Comparison of ENCODE assay signal across 8 mouse cellular contexts in genomic region chr11:83409087-83409754, GRCm38 (mm10). TPM values are rescaled to one million over a fixed set of nuclear protein-coding genes. Genes with fewer than 3 reads are reported as not detected.
DNase-seq lines count a peak whose midpoint lies in the region; ATAC-seq lines count a peak whose summit lies in the region.

TSS of gene Rasl10b (plus strand) at chr11:83409137.

- 1% methylated on average over 44 of the region's 44 CpGs for WGBS in embryonic facial prominence, embryonic 10.5 days
- 2% methylated on average over 41 of the region's 44 CpGs for WGBS in midbrain, embryonic 10.5 days

- H3K4me3 ChIP-seq in embryonic facial prominence, embryonic 10.5 days = peak within 1 kb of the TSS; percentile 87
- peak within 1 kb of the TSS; percentile 91 for H3K4me3 ChIP-seq in midbrain, embryonic 10.5 days

- ATAC-seq in frontal cortex, adult (ENCODE audit: low TSS enrichment) = 0 out of 2 replicates have a peak, but pooled peaks have one; percentile 30

- H3K36me3 ChIP-seq in embryonic facial prominence, embryonic 10.5 days (replicated peaks) = peaks cover 6% of the 10 kb centered on the region
- peaks cover 5% of the 10 kb centered on the region for H3K36me3 ChIP-seq in midbrain, embryonic 10.5 days

- no peak for DNase-seq in frontal cortex, postnatal 14 days (ENCODE audit: low spot score in 2 of 2)
- DNase-seq in adrenal gland, adult 2 months = peak; percentile 62
- peak; percentile 62 for DNase-seq in embryonic facial prominence, embryonic 10.5 days (ENCODE audit: low spot score)
- DNase-seq in heart, postnatal 25 days (ENCODE audit: low spot score) = no peak
- DNase-seq in layer of hippocampus, postnatal 14 days (ENCODE audit: low spot score in 2 of 2) = peak; percentile 46 to 47
- DNase-seq in midbrain, embryonic 10.5 days (ENCODE audit: low spot score) = peak; percentile 55
- DNase-seq in c-Kit-positive CD71-positive TER-119-positive erythroid progenitor cells, embryonic 14.5 days (ENCODE audit: low spot score) = no peak

- H3K27me3 ChIP-seq in embryonic facial prominence, embryonic 10.5 days (replicated peaks; ENCODE audit: low read depth, poor library complexity, severe bottlenecking) = peaks cover 40% of the 10 kb centered on the region
- H3K27me3 ChIP-seq in midbrain, embryonic 10.5 days (ENCODE audit: low read depth, poor library complexity, severe bottlenecking) = peaks cover 39% of the 10 kb centered on the region

- peak within 1 kb of the TSS; percentile 85 for H3K27ac ChIP-seq in embryonic facial prominence, embryonic 10.5 days (replicated peaks)
- peak within 1 kb of the TSS; percentile 91 for H3K27ac ChIP-seq in midbrain, embryonic 10.5 days (replicated peaks)

- intact Hi-C loops in heart, postnatal 25 days (cut with DNase I) = no loop called here

- no peaks in the 10 kb centered on the region for H3K9me3 ChIP-seq in embryonic facial prominence, embryonic 10.5 days
- no peaks in the 10 kb centered on the region for H3K9me3 ChIP-seq in midbrain, embryonic 10.5 days (replicated peaks)

- H3K4me1 ChIP-seq in embryonic facial prominence, embryonic 10.5 days = peaks cover 25% of the 10 kb centered on the region
- peaks cover 29% of the 10 kb centered on the region for H3K4me1 ChIP-seq in midbrain, embryonic 10.5 days

RNA-seq across cellular contexts. Expression of gene Rasl10b, which starts in this region (rescaled TPM):
- total RNA-seq in adrenal gland, adult 2 months (2021) = 10 to 100 TPM in 1 of 2 experiments, 1 to 10 TPM in 1; 8.6 to 14.3 TPM
- 20.1 and 25.5 TPM in 2 replicates for polyA plus RNA-seq in adrenal gland, adult 2 months (2012; rRNA removed)
- polyA plus RNA-seq in embryonic facial prominence, embryonic 10.5 days (2016; fragmentation: Nextera tagmentation; extraction: Ambion mirVana) = 2.6 and 3.1 TPM in 2 replicates
- total RNA-seq in heart, postnatal 25 days (2021) = 10 to 100 TPM; 49.6 to 60.1 TPM
- 100 to 1,000 TPM; 219 to 224 TPM for total RNA-seq in layer of hippocampus, postnatal 14 days (2021)
- polyA plus RNA-seq in midbrain, embryonic 10.5 days (2016; fragmentation: Nextera tagmentation; extraction: Ambion mirVana) = 3.9 and 6.5 TPM in 2 replicates

Comparison
In these comparisons a context has a peak if more than half of its experiments do, and no peak if none do; other contexts are left out.
1. DNase-seq: peak in adrenal gland, adult 2 months (single experiment), embryonic facial prominence, embryonic 10.5 days (single experiment), layer of hippocampus, postnatal 14 days (2 of 2) and midbrain, embryonic 10.5 days (single experiment); none in frontal cortex, postnatal 14 days (0 of 2), heart, postnatal 25 days (single experiment) and c-Kit-positive CD71-positive TER-119-positive erythroid progenitor cells, embryonic 14.5 days (single experiment).